Mouse (Mus musculus): ENCODE data around the gene Olfml2a. TPM values are rescaled to one million over a fixed set of nuclear protein-coding genes. Genes with fewer than 3 reads are reported as not detected.

The Olfml2a gene
- total and polyA plus RNA-seq, 3 experiments, result 0.12 to 0.33 TPM; not detected in 1

- TF ChIP-seq NELFE (IDR thresholded peaks at IDR 0.05; ENCODE audit: low read depth, low read length), result no peak
- TF ChIP-seq EP300 (IDR thresholded peaks at IDR 0.05; ENCODE audit: low read depth in 1 of 2, low read length in 2 of 2), result no peak
- no peak for TF ChIP-seq USF1 (IDR thresholded peaks at IDR 0.05; ENCODE audit: low read depth, low read length)
- no peak for TF ChIP-seq TBP (IDR thresholded peaks at IDR 0.05; ENCODE audit: low read depth, low read length)
- TF ChIP-seq CHD2 (IDR thresholded peaks at IDR 0.05; ENCODE audit: low read length), result no peak
- no peak for TF ChIP-seq E2F4 (IDR thresholded peaks at IDR 0.05; ENCODE audit: borderline replicate concordance, low read depth, low read length)
- TF ChIP-seq TCF12 (IDR thresholded peaks at IDR 0.05; ENCODE audit: low read depth, low read length), result no peak
- no peak for TF ChIP-seq RAD21 (IDR thresholded peaks at IDR 0.05; ENCODE audit: low read depth, low read length)
- TF ChIP-seq POLR2AphosphoS5 (IDR thresholded peaks at IDR 0.05; ENCODE audit: borderline replicate concordance, low read depth, low read length), result no peak
- Histone ChIP-seq H3K9me3 (replicated peaks; ENCODE audit: insufficient read depth, low read length) (no peaks in the 10 kb centered on the region), H3K27ac (ENCODE audit: control insufficient read depth, low read depth, low read length) (no peak overlapping the region), H3K4me1 (ENCODE audit: control insufficient read depth in 1 of 2, insufficient read depth in 2 of 2, low read length in 2 of 2) (peaks cover 0 to 21% of the 10 kb centered on the region in 2 experiments; a peak in 3 of 4 replicates), H3K27me3 (ENCODE audit: control insufficient read depth in 1 of 2, insufficient read depth in 2 of 2, low read length in 2 of 2) (no peaks in the 10 kb centered on the region), H3K79me2 (ENCODE audit: control insufficient read depth, insufficient read depth, low read length, poor library complexity) (no peaks in the 10 kb centered on the region), H3K4me3 (ENCODE audit: control insufficient read depth in 1 of 2, insufficient read depth in 1 of 2, low read depth in 2 of 2, low read length in 2 of 2) (no peak overlapping the region), H3K9ac (ENCODE audit: control insufficient read depth, low read depth, low read length, poor library complexity, severe bottlenecking) (no peak overlapping the region), H3K36me3 (ENCODE audit: control insufficient read depth in 1 of 2, insufficient read depth in 2 of 2, low read length in 2 of 2) (peaks cover 0 to 9% of the 10 kb centered on the region in 2 experiments; a peak in 1 of 4 replicates)
- DNase-seq (ENCODE audit: low read depth, low spot score), result no peak
Measured at GRCm38 (mm10) chr2:38941898-38942297, 10.1 kb downstream of the Olfml2a start.

- no peak overlapping the region for H3K9ac ChIP-seq (ENCODE audit: control insufficient read depth, low read depth, low read length, poor library complexity, severe bottlenecking)
- H3K27me3 ChIP-seq (ENCODE audit: control insufficient read depth in 1 of 2, insufficient read depth in 2 of 2, low read length in 2 of 2), result no peaks in the 10 kb centered on the region
- no peak for TF ChIP-seq GATA1 (IDR thresholded peaks at IDR 0.05; ENCODE audit: low read depth, low read length)
- TF ChIP-seq MYB (IDR thresholded peaks at IDR 0.05; ENCODE audit: low read depth, low read length), result no peak
- no peak for TF ChIP-seq SIN3A (IDR thresholded peaks at IDR 0.05; ENCODE audit: low read length)
- no peak for TF ChIP-seq HCFC1 (IDR thresholded peaks at IDR 0.05; ENCODE audit: low read depth, low read length)
- no peak for TF ChIP-seq BHLHE40 (IDR thresholded peaks at IDR 0.05; ENCODE audit: borderline replicate concordance, low read depth, low read length)
- TF ChIP-seq POLR2A (IDR thresholded peaks at IDR 0.05; ENCODE audit: control insufficient read depth in 1 of 2, insufficient read depth in 1 of 2, low read depth in 1 of 2, low read length in 2 of 2, poor library complexity in 1 of 2), result no peak
- no peak for TF ChIP-seq MXI1 (IDR thresholded peaks at IDR 0.05; ENCODE audit: low read depth, low read length)
- TF ChIP-seq POLR2AphosphoS2 (IDR thresholded peaks at IDR 0.05; ENCODE audit: low read length), result no peak
- no peak for TF ChIP-seq ZMIZ1 (IDR thresholded peaks at IDR 0.05; ENCODE audit: low read depth, low read length)
- no peak for TF ChIP-seq CHD1 (IDR thresholded peaks at IDR 0.05; ENCODE audit: low read depth, low read length)
- TF ChIP-seq USF2 (IDR thresholded peaks at IDR 0.05; ENCODE audit: borderline replicate concordance in 1 of 2, insufficient read depth in 1 of 2, low read depth in 1 of 2, low read length in 2 of 2), result no peak
- TF ChIP-seq TCF12 (IDR thresholded peaks at IDR 0.05; ENCODE audit: low read depth, low read length), result no peak
- TF ChIP-seq KAT2A (conservative IDR thresholded peaks at IDR 0.05; ENCODE audit: low read depth, low read length), result no peak
- TF ChIP-seq ZNF384 (IDR thresholded peaks at IDR 0.05; ENCODE audit: low read depth, low read length), result no peak
- TF ChIP-seq MYC (IDR thresholded peaks at IDR 0.05; ENCODE audit: low read depth, low read length), result no peak
- no peak for TF ChIP-seq MAX (IDR thresholded peaks at IDR 0.05; ENCODE audit: low read length)
- TF ChIP-seq CHD2 (IDR thresholded peaks at IDR 0.05; ENCODE audit: low read length), result no peak
- DNase-seq (ENCODE audit: low read depth, low spot score), result no peak
- H3K9me3 ChIP-seq (replicated peaks; ENCODE audit: insufficient read depth, low read length), result no peaks in the 10 kb centered on the region
- peaks cover 0 to 18% of the 10 kb centered on the region in 2 experiments; a peak in 3 of 4 replicates for H3K4me1 ChIP-seq (ENCODE audit: control insufficient read depth in 1 of 2, insufficient read depth in 2 of 2, low read length in 2 of 2)
- H3K36me3 ChIP-seq (ENCODE audit: control insufficient read depth in 1 of 2, insufficient read depth in 2 of 2, low read length in 2 of 2), result peaks cover 0 to 9% of the 10 kb centered on the region in 2 experiments; a peak in 1 of 4 replicates
- H3K79me2 ChIP-seq (ENCODE audit: control insufficient read depth, insufficient read depth, low read length, poor library complexity), result no peaks in the 10 kb centered on the region
- no peak overlapping the region for H3K27ac ChIP-seq (ENCODE audit: control insufficient read depth, low read depth, low read length)
- no peak overlapping the region for H3K4me3 ChIP-seq (ENCODE audit: control insufficient read depth in 1 of 2, insufficient read depth in 1 of 2, low read depth in 2 of 2, low read length in 2 of 2)
Measured at GRCm38 (mm10) chr2:38943161-38943560, 11.4 kb downstream of the Olfml2a start.

Measured in MEL (cell line).